Mouse (Mus musculus): Measurements from ENCODE around the gene Fer. TPM values are rescaled to one million over a fixed set of nuclear protein-coding genes. Genes with fewer than 3 reads are reported as not detected.

Fer gene
- polyA plus RNA-seq, 1 experiment from 2014 or later = 20.7 TPM

DNA sequence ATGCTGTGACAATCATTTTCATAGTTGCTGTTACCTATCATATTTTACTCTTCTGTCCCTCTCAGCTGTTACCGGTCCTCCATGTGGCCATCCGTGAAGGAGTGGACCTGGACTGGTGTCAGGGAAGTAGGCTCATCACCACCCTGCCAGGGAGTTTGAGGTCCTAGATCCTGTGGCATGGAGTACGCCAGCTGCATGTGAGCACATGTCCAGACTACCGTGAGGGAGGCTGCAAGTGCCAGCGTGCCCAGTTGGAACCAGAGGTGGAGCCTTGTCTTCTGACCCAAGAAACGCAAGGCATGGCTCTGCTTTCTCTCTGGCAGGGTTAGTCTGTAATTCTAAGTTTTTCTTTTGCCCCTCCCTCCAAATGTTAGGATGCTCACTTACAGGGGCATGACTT, 155.4 kb downstream of the Fer start:
- no peak overlapping the region for H3K4me2 ChIP-seq (ENCODE audit: low read depth, low read length)
- no peaks in the 10 kb centered on the region for H3K4me1 ChIP-seq (ENCODE audit: control insufficient read depth, insufficient read depth, low read length)
- WGBS = 89% methylated on average over 6 of the region's 6 CpGs
- H3K9ac ChIP-seq (ENCODE audit: low read depth, low read length) = no peak overlapping the region
- no peaks in the 10 kb centered on the region for H3K36me3 ChIP-seq (ENCODE audit: control insufficient read depth, insufficient read depth, low read length)
- H3K27ac ChIP-seq (ENCODE audit: low read length) = no peak overlapping the region
- H3K9me3 ChIP-seq (ENCODE audit: control insufficient read depth, low read length) = no peaks in the 10 kb centered on the region
- ATAC-seq = no peak
- H3K27me3 ChIP-seq (replicated peaks; ENCODE audit: control insufficient read depth, insufficient read depth, low read length) = no peaks in the 10 kb centered on the region
- no peak overlapping the region for H3K4me3 ChIP-seq (ENCODE audit: low read length)

DNA sequence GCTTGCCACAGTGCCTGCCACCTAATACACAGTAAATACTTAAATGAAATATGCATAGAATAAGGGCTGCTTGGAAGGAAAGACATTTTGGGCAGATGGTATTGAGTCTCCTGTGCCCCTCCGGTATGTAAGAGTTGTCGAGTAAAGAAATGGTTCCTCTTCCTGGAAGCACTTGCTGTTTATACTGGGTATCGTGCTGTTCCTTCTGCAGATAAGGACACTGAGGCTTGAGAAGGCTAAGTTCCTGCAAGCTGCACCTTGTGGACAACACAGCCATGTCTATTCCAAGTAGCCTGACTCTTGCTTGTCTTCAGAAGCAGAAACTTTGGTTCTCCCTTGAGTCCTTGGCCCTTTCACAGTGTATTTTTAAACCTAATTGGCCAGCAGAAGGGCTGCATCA, 156.0 kb downstream of the Fer start:
- Histone ChIP-seq H3K4me1 (ENCODE audit: control insufficient read depth, insufficient read depth, low read length) (no peaks in the 10 kb centered on the region), H3K4me3 (ENCODE audit: low read length) (no peak overlapping the region), H3K36me3 (ENCODE audit: control insufficient read depth, insufficient read depth, low read length) (no peaks in the 10 kb centered on the region), H3K27me3 (replicated peaks; ENCODE audit: control insufficient read depth, insufficient read depth, low read length) (no peaks in the 10 kb centered on the region), H3K27ac (ENCODE audit: low read length) (no peak overlapping the region), H3K4me2 (ENCODE audit: low read depth, low read length) (no peak overlapping the region), H3K9me3 (ENCODE audit: control insufficient read depth, low read length) (no peaks in the 10 kb centered on the region), H3K9ac (ENCODE audit: low read depth, low read length) (no peak overlapping the region)
- ATAC-seq = no peak
- 81% methylated on average over 3 of the region's 3 CpGs for WGBS

DNA sequence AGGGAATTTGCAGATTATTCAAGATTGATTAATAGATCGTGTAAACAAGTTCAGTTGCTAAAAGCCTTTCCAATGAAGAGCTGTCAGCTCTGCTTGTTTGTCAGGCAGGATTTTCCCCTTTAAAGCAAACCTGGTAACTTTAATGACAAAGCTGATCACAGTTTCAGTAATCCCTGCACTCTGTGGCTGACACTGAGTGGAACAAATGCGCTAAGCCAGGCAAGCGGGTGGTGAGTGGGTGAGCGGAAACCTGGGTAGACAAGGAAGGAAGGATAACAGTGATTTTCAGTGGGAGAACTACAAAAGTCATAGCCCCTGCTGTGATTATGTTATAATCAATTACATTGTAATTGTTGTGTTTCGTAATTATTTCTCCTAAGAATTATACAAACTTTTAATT, 156.8 kb downstream of the Fer start:
- Histone ChIP-seq H3K36me3 (ENCODE audit: control insufficient read depth, insufficient read depth, low read length) (no peaks in the 10 kb centered on the region), H3K9me3 (ENCODE audit: control insufficient read depth, low read length) (no peaks in the 10 kb centered on the region), H3K9ac (ENCODE audit: low read depth, low read length) (no peak overlapping the region), H3K4me3 (ENCODE audit: low read length) (no peak overlapping the region), H3K4me2 (ENCODE audit: low read depth, low read length) (no peak overlapping the region), H3K27me3 (replicated peaks; ENCODE audit: control insufficient read depth, insufficient read depth, low read length) (no peaks in the 10 kb centered on the region), H3K27ac (ENCODE audit: low read length) (no peak overlapping the region), H3K4me1 (ENCODE audit: control insufficient read depth, insufficient read depth, low read length) (no peaks in the 10 kb centered on the region)
- WGBS = 82% methylated on average over 5 of the region's 5 CpGs
- no peak for ATAC-seq

DNA sequence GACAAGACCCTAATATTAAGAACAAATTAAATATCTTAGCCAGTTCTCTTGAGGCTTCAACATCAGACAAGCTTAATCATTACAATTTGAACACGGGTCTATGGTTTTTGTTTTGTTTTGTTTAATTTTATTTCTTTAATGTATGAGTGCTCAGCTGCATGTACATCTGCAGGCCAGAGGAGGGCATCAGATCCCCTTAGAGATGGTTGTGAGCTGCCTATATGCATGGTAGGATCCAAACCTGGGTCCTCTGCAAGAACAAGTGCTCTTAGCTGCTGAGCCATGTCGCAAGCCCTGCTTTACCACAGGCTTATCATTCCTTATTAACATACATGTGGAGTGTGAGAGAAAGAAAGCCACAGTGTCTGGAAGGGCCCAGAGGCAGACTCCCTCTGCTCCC, 163.6 kb downstream of the Fer start:
- Histone ChIP-seq H3K9ac (ENCODE audit: low read depth, low read length) (no peak overlapping the region), H3K36me3 (ENCODE audit: control insufficient read depth, insufficient read depth, low read length) (no peaks in the 10 kb centered on the region), H3K27me3 (replicated peaks; ENCODE audit: control insufficient read depth, insufficient read depth, low read length) (no peaks in the 10 kb centered on the region), H3K9me3 (ENCODE audit: control insufficient read depth, low read length) (no peaks in the 10 kb centered on the region), H3K4me2 (ENCODE audit: low read depth, low read length) (no peak overlapping the region), H3K27ac (ENCODE audit: low read length) (no peak overlapping the region), H3K4me3 (ENCODE audit: low read length) (no peak overlapping the region), H3K4me1 (ENCODE audit: control insufficient read depth, insufficient read depth, low read length) (no peaks in the 10 kb centered on the region)
- WGBS = 67% methylated on average over 2 of the region's 2 CpGs
- ATAC-seq = no peak

DNA sequence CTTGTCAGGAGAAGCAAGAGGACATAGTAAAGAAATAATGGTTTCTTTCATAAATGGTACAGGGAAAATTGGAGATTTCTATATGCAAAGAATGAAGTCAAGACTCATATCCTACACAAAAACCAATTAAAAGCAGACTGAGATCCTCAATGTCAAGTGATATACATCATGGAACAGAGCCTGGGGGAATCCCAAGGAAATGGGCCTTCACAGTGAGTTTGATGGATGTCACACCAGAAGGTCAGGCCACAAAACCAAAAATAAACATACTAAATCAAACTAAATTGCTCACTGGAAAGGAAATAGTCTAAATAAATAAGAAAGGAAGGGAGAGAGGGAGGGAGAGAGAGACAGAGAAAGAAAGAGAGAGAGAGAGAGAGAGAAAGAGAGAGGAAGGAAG, 178.9 kb downstream of the Fer start:
- Histone ChIP-seq H3K27me3 (replicated peaks; ENCODE audit: control insufficient read depth, insufficient read depth, low read length) (no peaks in the 10 kb centered on the region), H3K9ac (ENCODE audit: low read depth, low read length) (no peak overlapping the region), H3K27ac (ENCODE audit: low read length) (no peak overlapping the region), H3K36me3 (ENCODE audit: control insufficient read depth, insufficient read depth, low read length) (no peaks in the 10 kb centered on the region), H3K4me2 (ENCODE audit: low read depth, low read length) (no peak overlapping the region), H3K4me3 (ENCODE audit: low read length) (no peak overlapping the region), H3K9me3 (ENCODE audit: control insufficient read depth, low read length) (no peaks in the 10 kb centered on the region), H3K4me1 (ENCODE audit: control insufficient read depth, insufficient read depth, low read length) (no peaks in the 10 kb centered on the region)
- ATAC-seq = no peak

DNA sequence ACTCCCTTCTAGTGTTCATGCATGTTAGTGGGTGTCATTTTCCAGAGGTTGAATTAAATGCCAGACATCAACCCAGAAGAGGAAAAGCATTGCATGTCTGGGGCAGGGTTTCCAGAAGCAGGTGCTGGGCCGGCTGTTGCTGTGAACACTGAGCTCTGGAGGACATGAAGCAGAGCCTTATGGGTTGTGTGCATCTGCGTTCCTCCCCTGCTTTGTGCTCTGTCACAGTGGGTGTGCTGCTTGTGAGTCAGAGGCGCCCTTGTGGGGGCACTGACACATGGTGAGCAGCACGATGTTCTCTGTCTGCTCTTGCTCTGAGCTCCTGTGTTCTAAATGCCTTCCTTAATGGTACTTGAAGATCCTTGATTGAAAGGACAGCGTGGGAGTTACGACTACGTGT, 182.5 kb downstream of the Fer start:
- no peak overlapping the region for H3K27ac ChIP-seq (ENCODE audit: low read length)
- H3K4me1 ChIP-seq (ENCODE audit: control insufficient read depth, insufficient read depth, low read length) = no peaks in the 10 kb centered on the region
- H3K4me3 ChIP-seq (ENCODE audit: low read length) = no peak overlapping the region
- no peaks in the 10 kb centered on the region for H3K36me3 ChIP-seq (ENCODE audit: control insufficient read depth, insufficient read depth, low read length)
- H3K9ac ChIP-seq (ENCODE audit: low read depth, low read length) = no peak overlapping the region
- ATAC-seq = no peak
- no peak overlapping the region for H3K4me2 ChIP-seq (ENCODE audit: low read depth, low read length)
- 64% methylated on average over 7 of the region's 7 CpGs for WGBS
- H3K9me3 ChIP-seq (ENCODE audit: control insufficient read depth, low read length) = no peaks in the 10 kb centered on the region
- no peaks in the 10 kb centered on the region for H3K27me3 ChIP-seq (replicated peaks; ENCODE audit: control insufficient read depth, insufficient read depth, low read length)

DNA sequence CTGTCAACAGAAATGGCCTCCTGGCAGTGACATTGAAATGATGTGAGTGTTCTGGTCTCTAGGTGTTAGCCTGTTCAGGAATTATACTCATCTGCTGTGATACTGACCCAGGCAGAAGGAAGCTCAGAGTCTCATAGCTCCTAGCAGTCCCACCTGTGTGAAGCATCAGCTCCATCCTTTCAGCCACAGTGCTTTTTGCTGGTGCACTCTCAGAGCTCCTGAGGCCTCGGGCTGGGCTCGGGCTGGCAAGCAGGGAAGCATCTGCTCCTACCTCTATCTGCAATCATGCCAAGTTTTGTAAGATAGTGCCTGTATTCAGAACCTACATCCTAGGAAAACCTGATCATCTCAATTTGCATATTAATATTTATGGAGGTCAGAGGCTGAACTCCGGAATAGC, 183.7 kb downstream of the Fer start:
- no peaks in the 10 kb centered on the region for H3K36me3 ChIP-seq (ENCODE audit: control insufficient read depth, insufficient read depth, low read length)
- WGBS = 89% methylated on average over 3 of the region's 3 CpGs
- no peaks in the 10 kb centered on the region for H3K27me3 ChIP-seq (replicated peaks; ENCODE audit: control insufficient read depth, insufficient read depth, low read length)
- H3K27ac ChIP-seq (ENCODE audit: low read length) = no peak overlapping the region
- no peak overlapping the region for H3K9ac ChIP-seq (ENCODE audit: low read depth, low read length)
- H3K4me1 ChIP-seq (ENCODE audit: control insufficient read depth, insufficient read depth, low read length) = no peaks in the 10 kb centered on the region
- no peak overlapping the region for H3K4me2 ChIP-seq (ENCODE audit: low read depth, low read length)
- ATAC-seq = no peak
- H3K4me3 ChIP-seq (ENCODE audit: low read length) = no peak overlapping the region
- H3K9me3 ChIP-seq (ENCODE audit: control insufficient read depth, low read length) = no peaks in the 10 kb centered on the region

DNA sequence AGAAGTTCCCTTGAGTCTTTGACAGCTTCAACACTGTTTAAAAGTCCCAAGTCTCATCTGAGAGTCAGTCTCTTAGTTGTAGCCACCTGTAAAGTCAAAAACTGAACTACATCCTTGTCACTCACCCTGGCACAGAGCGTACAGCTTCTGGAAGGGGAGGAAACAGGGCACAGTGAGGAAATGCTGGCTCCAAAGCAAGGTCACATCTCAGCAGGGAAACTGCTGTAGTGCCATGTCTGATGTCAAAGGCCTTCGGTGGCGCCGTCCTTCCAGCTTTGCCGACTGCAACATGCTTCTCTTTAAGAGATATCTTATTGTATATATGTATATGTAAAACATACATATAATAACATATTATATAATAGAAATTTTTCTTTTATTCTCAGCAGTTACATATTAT, 188.0 kb downstream of the Fer start:
- H3K9ac ChIP-seq (ENCODE audit: low read depth, low read length) = no peak overlapping the region
- H3K27ac ChIP-seq (ENCODE audit: low read length) = no peak overlapping the region
- H3K36me3 ChIP-seq (ENCODE audit: control insufficient read depth, insufficient read depth, low read length) = no peaks in the 10 kb centered on the region
- H3K9me3 ChIP-seq (ENCODE audit: control insufficient read depth, low read length) = no peaks in the 10 kb centered on the region
- 91% methylated on average over 5 of the region's 5 CpGs for WGBS
- H3K4me2 ChIP-seq (ENCODE audit: low read depth, low read length) = no peak overlapping the region
- no peak overlapping the region for H3K4me3 ChIP-seq (ENCODE audit: low read length)
- H3K27me3 ChIP-seq (replicated peaks; ENCODE audit: control insufficient read depth, insufficient read depth, low read length) = no peaks in the 10 kb centered on the region
- ATAC-seq = no peak
- no peaks in the 10 kb centered on the region for H3K4me1 ChIP-seq (ENCODE audit: control insufficient read depth, insufficient read depth, low read length)

DNA sequence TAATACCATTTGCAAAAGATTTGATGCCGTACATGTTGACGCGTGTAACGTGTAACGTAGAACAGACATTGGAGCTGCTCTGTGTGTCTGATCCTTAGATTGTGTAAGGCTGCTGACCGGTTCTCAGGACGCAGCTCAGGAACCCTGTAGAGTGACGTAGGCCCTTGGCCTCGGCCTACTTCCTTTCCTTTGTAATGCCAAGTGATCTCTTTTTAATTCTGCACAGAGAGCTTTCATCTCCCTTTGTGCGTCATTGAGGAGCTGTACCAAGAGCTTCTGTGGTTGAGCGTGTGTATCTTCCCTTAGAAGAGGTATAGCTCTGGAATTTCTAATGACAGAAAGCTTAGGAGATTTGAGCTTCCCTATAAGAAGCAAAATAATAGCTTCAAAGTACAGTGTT, 190.8 kb downstream of the Fer start:
- Histone ChIP-seq H3K27me3 (replicated peaks; ENCODE audit: control insufficient read depth, insufficient read depth, low read length) (no peaks in the 10 kb centered on the region), H3K27ac (ENCODE audit: low read length) (no peak overlapping the region), H3K4me3 (ENCODE audit: low read length) (no peak overlapping the region), H3K4me2 (ENCODE audit: low read depth, low read length) (no peak overlapping the region), H3K36me3 (ENCODE audit: control insufficient read depth, insufficient read depth, low read length) (no peaks in the 10 kb centered on the region), H3K9me3 (ENCODE audit: control insufficient read depth, low read length) (no peaks in the 10 kb centered on the region), H3K4me1 (ENCODE audit: control insufficient read depth, insufficient read depth, low read length) (no peaks in the 10 kb centered on the region), H3K9ac (ENCODE audit: low read depth, low read length) (no peak overlapping the region)
- no peak for ATAC-seq
- 90% methylated on average over 11 of the region's 11 CpGs for WGBS

DNA sequence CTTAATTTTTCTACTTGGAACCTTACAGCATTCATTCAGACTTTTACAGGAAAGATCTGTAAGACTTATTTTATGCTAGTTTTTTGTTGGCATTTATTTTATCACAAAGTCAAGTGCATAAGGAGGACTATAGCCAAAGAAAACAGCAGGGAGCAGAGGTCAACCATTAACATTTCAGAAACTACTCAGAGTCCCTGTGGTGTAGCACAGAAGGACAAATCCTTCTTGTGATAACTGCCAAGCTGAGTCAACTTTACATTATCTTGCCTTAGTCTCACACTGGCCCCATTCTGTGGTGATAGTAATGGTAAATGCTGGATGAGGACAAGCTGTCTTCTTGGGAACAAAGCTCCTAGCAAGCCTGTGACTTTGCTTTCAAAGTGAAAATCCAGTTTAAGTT, 197.7 kb downstream of the Fer start:
- peak; percentile 68; the same call in 1 of the 2 replicates for ATAC-seq
- Histone ChIP-seq H3K27me3 (replicated peaks; ENCODE audit: control insufficient read depth, insufficient read depth, low read length) (no peaks in the 10 kb centered on the region), H3K27ac (ENCODE audit: low read length) (no peak overlapping the region), H3K36me3 (ENCODE audit: control insufficient read depth, insufficient read depth, low read length) (no peaks in the 10 kb centered on the region), H3K9ac (ENCODE audit: low read depth, low read length) (no peak overlapping the region), H3K4me1 (ENCODE audit: control insufficient read depth, insufficient read depth, low read length) (no peaks in the 10 kb centered on the region), H3K4me2 (ENCODE audit: low read depth, low read length) (no peak overlapping the region), H3K9me3 (ENCODE audit: control insufficient read depth, low read length) (no peaks in the 10 kb centered on the region), H3K4me3 (ENCODE audit: low read length) (no peak overlapping the region)
